Mouse (Mus musculus): Measurements from ENCODE around the gene Tex33.

Gene Tex33

DNA sequence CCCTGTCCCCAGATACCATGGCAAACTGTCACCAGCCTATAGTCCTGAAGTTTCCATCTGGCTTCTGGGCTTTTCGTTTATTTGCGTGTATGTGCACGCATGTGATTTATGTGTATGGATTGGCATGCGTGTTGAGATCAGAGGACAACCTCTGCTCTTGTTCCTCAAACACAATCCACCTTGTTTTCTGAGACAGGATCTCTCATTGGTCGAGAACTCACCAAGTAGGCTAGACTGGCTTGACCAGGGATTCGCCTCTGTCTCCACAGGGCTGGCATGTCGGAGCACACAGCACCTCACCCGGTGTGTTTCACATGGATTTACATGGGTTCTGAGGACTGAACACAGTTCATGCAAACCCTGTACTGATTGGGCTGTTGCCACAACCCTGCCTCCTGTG is 18.4 kb upstream of the Tex33 start:
- no peak for DNase-seq (ENCODE audit: low spot score)

DNA sequence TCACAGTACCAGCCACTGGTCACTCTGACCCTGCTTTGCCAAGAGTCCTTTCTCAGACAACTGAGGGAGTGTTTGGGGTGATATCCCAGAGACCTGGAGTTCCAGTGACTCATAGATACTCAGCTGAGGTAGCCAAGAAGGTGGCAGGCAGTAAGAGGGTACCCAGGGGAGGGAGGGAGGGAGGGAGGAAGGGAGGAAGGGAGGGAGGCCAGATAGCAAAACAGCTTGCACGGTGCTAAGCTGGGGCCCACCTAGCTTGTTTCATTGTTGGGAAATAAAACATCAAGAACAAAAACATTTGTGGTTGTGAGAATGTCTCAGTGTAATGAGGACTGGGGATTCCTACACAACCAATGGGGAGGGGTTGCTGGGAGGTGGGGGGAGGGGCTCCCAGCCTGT is 18.0 kb upstream of the Tex33 start:
- DNase-seq (ENCODE audit: low spot score), result no peak

GRCm38 (mm10) chr15:78413083-78413718 is 17.5 kb upstream of the Tex33 start:
- peak; percentile 64 for DNase-seq (ENCODE audit: low spot score)

DNA sequence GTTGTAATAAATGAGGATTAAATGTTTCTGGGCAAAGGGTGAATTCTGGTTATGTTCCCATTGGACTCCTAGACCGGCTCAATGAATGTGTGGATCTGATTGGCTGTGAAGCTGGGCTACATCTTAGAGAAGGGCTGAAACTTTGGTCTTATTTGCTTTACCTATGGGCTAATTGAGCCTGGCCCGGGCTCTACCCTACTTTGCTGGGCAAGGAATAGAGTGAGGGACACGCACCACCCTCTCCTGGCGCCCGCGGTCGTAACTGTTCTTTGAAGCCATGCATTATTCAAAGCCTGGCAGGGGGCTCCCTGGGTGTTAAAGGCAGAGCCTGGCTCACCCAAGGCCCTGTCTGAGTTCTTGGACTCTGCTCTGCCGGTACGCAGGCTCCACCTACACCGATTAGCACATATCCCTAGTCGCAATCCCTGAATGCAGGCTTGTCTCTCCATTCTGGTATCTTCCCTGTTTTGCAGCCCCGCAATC is 13.9 kb upstream of the Tex33 start:
- DNase-seq (ENCODE audit: low spot score), result no peak

DNA sequence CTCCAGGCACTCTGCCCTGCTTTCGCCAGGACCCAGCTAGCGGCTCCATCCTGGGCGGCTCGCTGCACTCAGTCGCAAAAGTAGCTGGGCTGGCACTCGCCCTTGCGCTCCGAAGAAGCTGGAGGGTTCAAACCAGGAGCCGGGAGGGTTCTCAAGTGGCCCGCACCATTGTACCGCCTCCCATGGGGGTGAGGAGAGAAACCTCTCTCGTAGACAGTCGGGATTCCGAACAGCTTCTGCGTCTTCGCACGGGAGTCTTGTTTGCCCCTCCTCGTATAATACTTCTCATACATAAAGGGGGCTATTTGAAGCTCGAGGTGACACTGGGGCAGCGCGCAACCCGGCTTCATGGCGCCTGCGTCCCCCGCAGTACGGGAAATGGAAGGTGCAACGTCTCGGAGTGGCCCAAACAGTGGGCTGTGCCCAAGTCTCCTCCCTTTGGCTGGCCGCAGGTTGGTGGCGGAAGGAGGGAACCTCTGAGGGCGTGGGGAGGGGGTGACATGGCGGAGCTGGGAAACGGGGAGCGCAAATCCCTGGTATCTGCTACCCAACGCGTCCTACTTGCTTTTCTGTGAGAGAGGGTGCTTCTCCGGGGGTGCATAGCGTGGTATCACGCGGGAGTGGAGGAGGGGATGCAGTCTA is 10.7 kb upstream of the Tex33 start, which contains the start of gene Mpst:
Gene Mpst (plus strand): TSS at position 124 of the 642 bp plus-strand sequence.
- DNase-seq (ENCODE audit: low spot score), result peak; percentile 90

DNA sequence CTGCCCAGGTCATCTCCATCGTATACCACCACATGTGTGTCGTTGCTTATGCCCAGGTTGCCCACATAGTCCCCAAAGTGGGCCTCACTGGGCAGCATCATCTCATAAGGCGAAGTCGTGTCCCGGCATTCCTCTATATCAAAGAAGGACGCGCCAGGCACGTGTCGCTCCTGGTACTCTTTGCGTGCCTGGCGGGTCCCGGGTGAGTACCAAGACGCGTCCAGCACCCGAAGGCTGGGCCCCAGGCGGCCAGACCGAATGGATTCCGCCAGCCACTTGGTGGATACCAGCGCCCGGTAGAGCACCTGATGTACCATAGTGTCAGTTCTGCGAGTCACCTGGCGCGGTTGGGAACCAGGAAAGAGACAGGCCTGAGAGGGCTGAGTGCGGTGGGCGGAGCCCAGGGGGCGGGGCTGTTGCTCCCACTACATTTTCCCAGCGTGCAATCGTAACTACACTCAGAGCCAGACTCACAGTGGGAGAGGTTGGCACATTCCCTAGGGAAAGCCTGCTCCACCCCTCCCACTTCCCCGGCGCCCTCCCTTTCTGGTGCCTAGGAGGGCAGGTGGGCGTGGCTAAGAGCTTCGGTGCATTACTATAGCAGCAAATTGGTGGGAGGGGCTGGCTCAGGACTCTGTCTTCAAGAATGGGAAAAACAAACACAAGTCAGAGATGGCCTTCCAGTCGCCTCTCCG is 10.0 kb upstream of the Tex33 start, which contains the start of gene Tst:
Gene Tst (minus strand): TSS at position 391 of the 695 bp plus-strand sequence.
- peak; percentile 80 for DNase-seq (ENCODE audit: low spot score)

GRCm38 (mm10) chr15:78405098-78405497 is 9.4 kb upstream of the Tex33 start:
- no peak for DNase-seq (ENCODE audit: low spot score)

- DNase-seq (ENCODE audit: low spot score), result no peak
These were observed 8.2 kb upstream of the Tex33 start for GRCm38 (mm10) chr15:78403896-78404295.

DNA sequence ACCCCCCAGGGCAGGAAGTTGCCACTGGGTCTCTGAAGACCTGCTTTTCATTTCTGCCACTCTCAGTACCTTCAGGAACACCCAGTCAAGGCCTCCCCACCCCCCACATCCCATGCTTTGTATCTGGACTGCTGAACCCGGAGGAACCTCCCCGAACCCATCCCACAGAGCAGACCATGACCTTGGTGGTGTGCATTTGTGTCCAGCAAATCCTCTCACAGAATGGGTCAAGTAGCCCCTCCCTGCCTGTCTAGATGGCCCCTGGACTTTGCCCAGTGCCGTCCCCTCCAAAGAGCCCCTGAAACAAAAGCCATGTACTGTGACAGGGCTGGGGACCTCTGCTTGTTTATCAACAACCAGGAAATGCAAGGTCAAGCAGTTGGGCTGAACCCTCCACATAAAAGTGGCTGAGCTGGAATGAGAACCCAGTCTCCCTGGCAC is 7.6 kb upstream of the Tex33 start:
- no peak for DNase-seq (ENCODE audit: low spot score)

DNA sequence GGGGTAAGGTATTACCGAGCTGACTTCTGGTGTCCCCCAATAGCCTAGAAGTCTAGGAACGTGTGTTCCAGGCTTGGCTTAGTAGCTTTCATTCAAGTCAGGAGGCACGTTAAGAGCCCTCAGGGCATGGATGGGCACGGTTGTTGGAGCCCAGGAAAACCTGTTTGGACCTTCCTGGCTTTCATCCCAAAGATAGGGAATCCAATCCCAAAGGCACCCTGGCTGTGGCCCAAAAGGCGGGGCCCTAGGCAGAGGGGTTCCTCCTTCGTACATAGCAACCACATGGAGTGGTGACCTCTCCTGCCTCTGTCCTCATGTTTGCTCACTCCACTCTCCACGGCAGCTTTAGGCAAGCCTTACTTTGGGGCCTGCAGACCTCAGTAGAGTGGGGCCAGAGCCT is 6.7 kb upstream of the Tex33 start:
- no peak for DNase-seq (ENCODE audit: low spot score)

DNA sequence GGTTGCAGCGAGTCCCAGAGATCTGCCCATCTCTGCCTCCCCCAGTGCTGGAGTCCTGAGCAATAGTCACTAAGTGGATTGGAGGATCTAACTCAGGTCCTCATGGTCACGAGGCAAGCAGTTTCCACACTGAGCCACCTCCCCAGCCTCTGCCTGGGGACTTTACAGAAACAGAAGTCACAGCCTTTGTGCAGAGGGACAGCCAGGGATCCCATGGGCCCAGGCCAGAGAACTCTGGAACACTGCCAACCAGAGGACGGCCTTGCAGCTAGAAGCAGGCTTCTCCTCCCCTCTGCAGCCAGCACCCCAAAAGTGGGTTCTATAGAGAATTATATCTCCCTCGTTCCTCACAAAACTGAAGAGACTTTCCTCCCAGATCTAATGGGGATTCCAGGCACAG is 6.2 kb upstream of the Tex33 start:
- no peak for DNase-seq (ENCODE audit: low spot score)

GRCm38 (mm10) chr15:78401345-78401744 is 5.6 kb upstream of the Tex33 start:
- no peak for DNase-seq (ENCODE audit: low spot score)

DNA sequence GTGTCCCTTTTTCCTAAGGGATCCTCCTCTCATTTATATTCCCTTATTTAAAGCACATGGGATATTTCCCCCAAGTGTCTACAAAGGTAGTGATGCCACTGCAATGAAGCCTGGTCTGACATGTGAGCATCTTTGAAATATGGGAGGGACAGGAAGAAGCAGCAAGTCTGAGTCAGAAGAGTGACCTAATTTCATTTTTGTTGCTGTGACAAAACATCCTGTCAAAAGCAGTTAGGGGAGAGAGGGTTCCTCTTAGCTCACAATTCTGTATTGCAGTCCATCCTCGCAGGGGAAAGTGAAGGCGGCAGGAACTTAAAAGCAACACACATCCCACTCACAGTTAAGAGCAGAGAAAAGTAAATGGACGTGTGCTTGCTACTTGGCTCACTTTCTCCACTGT is 4.9 kb downstream of the Tex33 start:
- DNase-seq (ENCODE audit: low spot score), result no peak

DNA sequence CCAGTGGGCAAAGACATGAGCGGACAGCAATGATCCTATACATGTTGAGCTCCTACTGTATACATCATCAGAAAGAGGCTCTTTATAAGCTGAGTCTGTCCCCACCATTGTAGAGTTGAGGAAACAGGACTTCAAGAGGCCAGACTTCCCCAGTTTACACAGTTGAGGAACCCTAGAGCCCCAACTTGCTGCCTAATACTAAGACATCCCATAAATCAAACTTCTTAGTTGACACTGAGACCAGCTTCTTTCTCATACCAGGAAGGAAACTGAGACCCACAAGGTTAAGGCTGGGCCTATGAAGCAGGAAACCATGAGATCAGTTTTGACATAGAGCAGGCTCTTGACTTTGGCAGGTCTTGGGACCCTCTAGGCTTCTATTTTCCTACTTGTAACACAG is 10.1 kb downstream of the Tex33 start:
- no peak for DNase-seq (ENCODE audit: low spot score)

DNA sequence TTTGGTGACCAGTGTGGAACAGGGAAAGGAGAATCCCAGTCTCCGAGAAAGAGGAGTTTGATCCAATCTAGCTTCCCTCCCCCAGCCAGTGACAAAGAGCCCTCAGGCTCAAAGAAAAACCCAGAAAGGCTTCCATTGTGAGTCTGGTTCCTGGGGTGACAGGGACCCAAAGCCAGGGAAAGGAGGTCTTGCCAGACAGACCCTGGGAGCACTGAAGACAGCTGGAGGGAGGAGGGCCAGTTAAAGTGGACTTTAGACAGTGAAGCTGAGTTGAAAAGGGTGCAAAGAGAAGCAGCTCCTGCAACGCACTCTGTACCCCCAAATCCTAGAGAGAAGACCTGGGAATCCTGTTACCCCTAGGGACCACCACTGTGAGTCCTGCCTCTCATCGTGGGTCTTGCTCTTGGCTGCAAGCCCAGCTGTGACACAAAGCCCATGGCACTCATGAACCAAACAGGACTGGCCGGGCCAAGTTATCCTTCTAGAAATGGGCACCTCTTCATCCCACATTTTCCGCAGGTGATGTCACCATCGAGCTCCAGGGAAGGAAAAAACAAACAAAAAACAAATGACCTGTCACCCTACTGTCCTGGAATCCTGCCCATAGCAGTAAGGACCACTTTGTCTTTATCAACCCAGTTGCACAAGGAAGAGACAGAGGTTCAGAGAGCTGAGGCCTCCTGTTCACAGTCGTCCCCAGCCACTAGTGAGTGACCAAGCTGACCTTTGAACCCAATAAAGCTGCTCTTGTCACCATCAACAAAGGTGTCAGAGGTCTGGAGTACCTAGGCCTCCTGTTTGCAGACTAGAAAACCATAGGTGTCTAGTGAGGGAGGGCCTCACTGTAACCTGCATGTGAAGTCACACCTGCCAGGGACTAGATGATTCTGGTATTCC is 11.2 kb downstream of the Tex33 start:
- DNase-seq (ENCODE audit: low spot score), result no peak

DNA sequence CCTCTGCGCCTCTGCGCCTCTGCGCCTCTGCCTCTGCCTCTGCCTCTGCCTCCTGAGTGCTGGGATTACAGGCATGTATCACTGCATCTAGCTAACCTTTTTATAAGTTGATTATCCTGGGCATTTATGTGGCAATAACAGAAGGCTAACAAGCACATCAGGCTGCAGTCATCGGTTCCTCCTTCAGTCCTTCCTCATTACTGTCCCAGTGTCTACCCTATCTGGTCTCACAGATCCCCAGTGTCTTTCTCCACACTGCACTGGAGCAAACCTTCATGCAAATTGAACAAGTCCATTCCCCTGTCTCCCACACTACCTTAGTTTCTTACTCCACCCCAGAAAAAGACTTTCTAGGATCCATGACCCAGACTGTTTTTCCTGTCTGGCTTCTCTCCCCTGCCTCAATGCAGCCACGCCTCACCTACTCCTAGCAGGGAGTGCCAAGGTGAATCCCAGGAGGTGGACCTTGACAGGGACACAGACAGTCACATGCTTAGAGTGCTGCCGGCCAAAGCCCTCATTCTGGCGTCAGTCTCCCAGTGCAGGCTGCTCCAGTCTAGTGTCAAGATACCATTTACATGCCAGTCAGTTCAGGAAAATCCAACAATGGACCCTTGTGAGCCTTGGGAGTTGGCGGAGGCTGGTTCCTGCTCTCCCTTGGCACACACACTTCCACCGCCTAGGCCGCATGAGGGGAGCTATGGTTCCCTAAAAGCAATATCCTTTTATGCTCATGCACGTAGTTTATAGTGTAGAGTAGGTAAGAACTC is 12.1 kb downstream of the Tex33 start:
- DNase-seq (ENCODE audit: low spot score), result no peak

DNA sequence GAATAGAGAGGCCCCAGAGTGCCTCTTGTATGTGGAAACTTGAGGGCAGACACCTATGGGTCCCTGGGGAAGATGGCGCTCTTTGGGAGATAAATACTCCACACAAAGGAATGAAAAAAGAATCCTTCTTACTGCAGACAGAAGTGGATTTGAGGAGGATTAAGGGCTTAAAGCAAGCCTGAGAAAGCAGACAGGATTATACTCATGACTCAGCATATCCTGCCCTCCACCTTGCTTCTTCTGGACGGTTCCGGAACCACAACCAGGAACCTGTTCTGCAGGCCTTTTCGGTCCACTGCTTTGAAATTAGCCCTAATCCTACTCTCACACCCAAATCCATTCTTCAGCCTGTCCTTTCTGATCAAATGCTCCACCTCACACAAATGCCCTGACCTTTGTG is 13.6 kb downstream of the Tex33 start:
- no peak for DNase-seq (ENCODE audit: low spot score)

DNA sequence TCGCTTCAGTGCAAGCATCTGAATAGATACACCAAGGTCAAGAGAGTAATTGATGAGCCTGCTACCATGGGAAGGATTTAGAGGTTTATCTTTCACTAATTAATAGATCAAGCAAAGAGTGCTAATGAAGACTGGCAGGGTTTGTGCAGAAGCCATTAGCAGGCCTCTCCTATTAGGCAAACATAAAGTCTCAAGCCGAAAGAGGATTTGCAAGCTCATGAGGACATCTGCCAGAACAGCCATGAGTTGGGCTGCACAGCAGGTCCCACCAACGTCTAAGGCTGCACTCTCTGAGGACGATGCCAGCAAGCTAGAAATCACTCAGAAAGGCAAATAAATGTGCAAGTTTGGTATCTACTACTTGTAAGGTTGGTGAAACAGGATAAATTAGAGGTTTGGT is 15.0 kb downstream of the Tex33 start:
- no peak for DNase-seq (ENCODE audit: low spot score)

DNA sequence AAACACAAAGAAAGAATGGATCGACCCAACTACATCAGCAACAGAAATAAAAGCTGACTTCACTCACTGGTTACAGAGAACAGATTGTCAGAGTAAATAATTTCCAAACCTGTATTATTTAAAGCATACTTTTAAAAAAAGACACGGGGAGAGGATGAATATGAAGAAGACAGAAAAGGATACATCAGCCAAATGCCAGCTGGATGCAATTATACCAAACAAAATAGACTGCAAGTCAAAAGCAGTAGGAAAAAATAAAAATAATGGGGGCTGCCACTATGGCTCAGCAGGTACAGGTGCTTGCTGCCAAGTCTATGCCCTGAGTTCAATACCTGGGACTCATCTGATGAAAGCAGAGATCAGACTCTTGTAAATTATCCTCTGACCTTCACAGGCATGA is 15.5 kb downstream of the Tex33 start:
- no peak for DNase-seq (ENCODE audit: low spot score)

DNA sequence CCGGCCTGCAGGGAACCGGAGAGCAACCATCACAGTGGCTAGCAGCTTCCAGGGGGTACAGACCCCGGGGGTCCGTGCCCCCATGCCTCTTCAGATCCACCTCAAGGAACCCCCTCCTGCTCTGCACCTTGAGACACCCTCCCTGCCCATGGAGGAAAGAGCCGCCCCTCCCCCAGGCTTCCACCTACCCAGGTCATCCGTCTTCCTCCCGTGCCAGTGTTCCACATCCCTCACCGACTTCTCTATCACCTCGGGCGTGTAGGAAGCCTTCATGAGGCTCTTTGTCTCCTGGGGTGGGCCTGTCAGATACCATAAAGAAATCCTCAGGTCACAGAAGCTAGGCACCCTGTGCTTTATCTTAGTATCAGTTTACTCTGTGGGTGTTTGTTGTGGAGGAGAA is 17.2 kb downstream of the Tex33 start:
- DNase-seq (ENCODE audit: low spot score), result no peak

DNA sequence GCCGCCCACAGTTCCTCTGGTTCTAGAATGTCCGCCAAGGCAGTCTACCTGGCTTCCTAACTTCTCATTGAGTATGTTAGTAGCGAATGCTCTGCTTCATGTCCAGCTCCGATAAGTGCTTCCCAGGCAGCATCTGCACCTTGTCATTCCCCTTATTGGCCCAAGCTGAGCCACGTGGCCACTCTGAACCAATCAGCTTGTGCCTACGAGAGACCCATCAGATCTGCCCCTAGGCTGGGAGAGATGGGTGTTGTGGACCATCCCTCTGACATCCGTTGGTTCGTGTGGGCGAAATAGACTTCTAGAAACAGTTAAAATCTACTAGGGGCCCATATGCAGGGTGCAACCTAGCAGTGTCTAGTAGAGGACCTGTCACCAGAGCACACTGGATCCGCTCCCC is 17.9 kb downstream of the Tex33 start:
- DNase-seq (ENCODE audit: low spot score), result no peak
